Mouse (Mus musculus) urinary bladder, postnatal 14 days (tissue): Measurements from ENCODE around the gene Adap1.

Source experiments
- DNase-seq: peaks from one replicate; pipeline ENCODE4 v3.0.0; 2021; ENCODE audit warnings: low spot score

Gene Adap1

GRCm38 (mm10) chr5:139286142-139286941 is 39.1 kb downstream of the Adap1 start:
- DNase-seq = no peak

GRCm38 (mm10) chr5:139285383-139286067 is 39.9 kb downstream of the Adap1 start:
- DNase-seq = no peak

DNA sequence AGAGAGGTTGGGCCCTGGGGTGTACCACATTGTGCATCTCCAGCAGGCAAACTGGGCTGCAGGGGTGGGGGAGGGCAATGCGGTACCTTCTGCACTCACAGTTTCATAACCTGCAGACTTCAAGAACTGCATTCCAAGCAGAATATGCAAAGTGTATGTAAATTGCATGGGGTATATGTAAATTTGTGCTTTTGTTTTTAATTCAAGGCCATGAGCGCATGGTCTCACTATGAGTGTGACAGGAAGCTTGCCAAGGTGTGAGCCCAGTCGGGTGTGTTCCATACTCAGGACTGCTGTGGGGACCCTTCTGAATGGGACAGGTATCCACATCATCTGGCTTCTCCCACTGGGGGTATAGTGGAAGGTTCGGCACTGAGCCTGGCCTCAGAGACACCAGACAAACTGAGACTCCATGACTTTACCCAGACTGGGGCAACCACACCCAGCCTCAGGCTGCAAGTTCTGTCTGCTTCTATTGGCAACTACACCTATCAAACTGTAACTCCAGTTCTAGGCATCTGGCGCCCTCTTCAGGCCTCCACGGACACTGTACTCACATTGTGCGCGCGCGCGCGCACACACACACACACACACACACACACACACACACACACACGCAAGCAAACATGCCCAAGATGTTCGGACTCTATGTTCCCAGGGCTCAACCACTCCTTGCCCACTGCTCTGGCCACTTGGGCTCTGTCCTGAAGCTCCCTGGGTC is 41.8 kb downstream of the Adap1 start:
- DNase-seq = no peak

GRCm38 (mm10) chr5:139282191-139282590 is 43.2 kb downstream of the Adap1 start:
- peak; percentile 91 for DNase-seq

- no peak for DNase-seq
Measured at GRCm38 (mm10) chr5:139281373-139282112, 43.9 kb downstream of the Adap1 start.

DNA sequence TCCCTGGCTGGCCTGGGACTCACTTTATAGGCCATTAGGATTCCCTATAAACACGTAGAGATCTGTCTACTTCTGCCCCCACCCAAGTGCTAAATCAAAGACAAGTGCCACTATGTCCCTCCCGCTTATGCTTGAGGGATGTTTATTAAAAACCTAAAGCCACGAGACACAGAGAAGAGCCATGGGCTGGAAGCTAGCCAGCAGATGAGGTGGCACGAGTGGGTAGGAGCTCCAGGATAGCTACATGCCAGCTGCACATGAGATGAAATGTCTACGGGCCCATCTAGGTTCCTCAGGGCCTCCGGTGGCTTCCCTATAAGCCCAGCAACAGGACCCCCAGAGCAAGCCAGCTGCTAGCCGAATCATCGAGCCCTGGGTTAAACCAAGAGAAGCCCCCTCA is 48.1 kb downstream of the Adap1 start:
- DNase-seq = no peak

- DNase-seq = no peak
Measured at GRCm38 (mm10) chr5:139271994-139272554, 53.3 kb downstream of the Adap1 start.

DNA sequence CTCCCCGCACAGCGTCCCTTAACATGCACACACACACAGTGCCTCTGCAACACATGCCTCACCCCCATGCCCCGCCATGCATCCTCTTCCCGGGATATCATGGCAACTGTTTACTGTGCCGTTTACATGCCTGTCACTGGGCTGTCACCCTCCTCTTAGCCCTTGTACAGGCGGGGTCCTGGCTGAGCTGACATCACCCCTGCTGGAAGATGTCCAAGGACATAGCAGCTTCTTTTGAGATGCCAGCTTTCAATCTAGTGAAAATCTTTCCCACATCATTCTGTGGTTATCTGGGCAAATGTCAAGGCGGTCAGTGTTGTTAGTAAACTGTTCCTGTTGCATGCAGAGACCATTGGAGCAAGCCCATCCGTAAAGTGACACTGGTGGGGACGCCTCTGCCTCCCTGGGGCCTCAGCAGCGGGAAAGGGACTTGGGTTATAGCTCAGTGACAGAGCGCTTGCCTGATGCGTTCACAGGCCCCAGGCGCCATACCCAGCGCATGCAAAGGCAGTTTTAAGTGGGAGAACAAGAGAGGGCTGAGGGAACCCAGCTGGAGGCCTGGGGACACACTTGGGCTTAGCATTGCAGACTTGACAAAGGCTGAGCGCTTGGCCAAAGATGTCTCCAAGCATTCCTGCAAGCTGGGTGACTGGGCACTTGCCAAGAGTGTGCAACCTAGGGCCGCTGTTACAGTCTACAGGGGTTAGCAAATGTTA is 54.5 kb downstream of the Adap1 start:
- DNase-seq = peak; percentile 38

GRCm38 (mm10) chr5:139267661-139268060 is 57.8 kb downstream of the Adap1 start:
- no peak for DNase-seq

DNA sequence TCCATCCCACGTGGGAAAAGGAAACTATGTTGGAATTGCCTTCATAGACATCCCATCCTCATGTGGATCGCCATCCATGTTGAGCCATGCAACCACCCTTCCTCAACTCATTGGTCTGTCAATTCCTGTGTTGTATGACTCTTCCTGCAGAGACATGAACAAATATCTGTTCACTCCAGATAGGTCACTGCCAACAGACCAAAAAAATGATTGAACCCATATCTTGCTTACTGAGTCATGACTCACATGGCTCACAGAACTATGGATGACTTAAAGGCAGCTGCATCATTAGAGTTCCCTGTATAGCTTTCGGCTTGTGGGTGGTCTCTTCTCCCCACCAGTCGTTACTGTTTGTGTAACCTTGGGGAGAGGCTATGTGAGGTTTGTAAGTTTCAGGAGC is 64.0 kb downstream of the Adap1 start:
- DNase-seq = no peak

GRCm38 (mm10) chr5:139259853-139260252 is 65.6 kb downstream of the Adap1 start:
- DNase-seq = peak; percentile 45

GRCm38 (mm10) chr5:139258371-139259035 is 66.9 kb downstream of the Adap1 start:
- no peak for DNase-seq

- DNase-seq = no peak
Measured at GRCm38 (mm10) chr5:139257818-139258217, 67.6 kb downstream of the Adap1 start.

GRCm38 (mm10) chr5:139257265-139257664 is 68.2 kb downstream of the Adap1 start:
- no peak for DNase-seq

DNA sequence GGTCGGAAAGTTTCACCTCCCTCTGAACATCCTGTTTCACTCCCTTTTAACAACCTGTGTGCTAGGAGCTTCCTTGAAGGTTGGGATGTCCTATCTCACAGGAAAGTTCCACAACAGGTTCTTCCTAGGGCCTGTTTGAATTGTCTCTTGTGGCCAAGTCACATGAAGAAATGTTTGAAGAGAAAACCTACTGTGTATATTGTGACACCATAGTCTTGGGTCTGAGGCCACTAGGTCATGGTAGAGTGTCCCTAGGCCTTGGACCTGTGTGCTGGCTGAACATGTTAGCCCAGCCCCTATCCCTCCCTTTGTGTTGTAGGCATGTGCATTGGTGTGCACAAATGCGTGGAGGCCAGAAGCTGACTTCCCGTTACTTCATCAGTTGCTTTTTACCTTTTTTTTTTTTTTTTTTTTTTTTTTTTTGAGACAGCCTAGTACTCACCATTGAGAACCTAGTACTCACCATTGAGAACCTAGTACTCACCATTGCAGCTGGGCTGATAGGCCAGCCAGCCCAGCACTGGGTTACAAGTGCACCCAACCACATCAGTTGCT is 69.1 kb downstream of the Adap1 start:
- DNase-seq = no peak

- DNase-seq = no peak
Measured at GRCm38 (mm10) chr5:139255777-139256176, 69.6 kb downstream of the Adap1 start.

DNA sequence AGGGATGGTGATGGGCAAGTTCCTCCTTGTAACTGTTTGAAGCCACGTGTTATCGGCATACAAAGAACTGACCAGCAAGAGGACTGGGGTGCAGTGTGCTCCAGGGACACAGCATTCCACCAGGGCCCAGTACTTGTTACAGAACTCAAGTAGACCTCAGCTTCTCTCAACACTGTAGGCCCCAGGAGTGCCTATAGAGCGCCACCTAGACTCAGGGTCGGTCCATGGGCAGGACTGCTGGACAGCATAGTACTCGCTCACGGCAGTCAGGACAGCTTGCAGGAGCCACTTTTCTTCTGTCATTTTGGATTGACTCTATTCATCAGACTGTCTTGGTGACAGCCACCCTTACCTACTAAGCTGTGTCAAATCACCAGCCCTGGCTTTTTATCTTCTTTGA is 70.5 kb downstream of the Adap1 start:
- DNase-seq = no peak

GRCm38 (mm10) chr5:139253301-139253741 is 72.1 kb downstream of the Adap1 start:
- DNase-seq = peak; percentile 38

DNA sequence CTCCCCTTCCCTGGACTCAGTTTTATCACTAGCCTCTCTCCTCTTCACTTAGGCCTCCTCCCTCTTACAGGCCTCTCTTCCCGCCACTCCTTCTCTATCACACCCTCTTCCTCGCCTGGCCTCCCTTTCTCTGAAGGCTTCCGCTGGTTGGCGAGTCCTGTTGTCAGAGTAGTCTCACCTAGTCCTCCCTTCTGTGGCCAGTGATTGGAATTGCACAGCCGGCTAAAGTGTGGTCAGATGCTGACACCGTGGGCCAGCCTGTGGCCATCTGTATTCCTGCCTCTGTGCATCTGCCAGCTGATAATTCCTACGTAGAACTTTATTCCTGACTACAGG is 72.5 kb downstream of the Adap1 start:
- DNase-seq = peak; percentile 31
